Mouse (Mus musculus): Measurements from ENCODE around the gene Klhl21. TPM values are rescaled to one million over a fixed set of nuclear protein-coding genes. Genes with fewer than 3 reads are reported as not detected.

Gene Klhl21
- total RNA-seq (2014; rRNA removed; ENCODE audit: low replicate concordance): 56.5 and 70.4 TPM in 2 replicates
- polyA plus RNA-seq (2015; fragmentation: Nextera tagmentation; extraction: Ambion mirVana): 24.7 and 31.8 TPM in 2 replicates

- Histone ChIP-seq H3K27me3 (ENCODE audit: control insufficient read depth, insufficient read depth, low read length) (no peaks in the 10 kb centered on the region), H3K9me3 (replicated peaks; ENCODE audit: control insufficient read depth, low read length) (no peaks in the 10 kb centered on the region), H3K4me1 (ENCODE audit: control insufficient read depth, insufficient read depth) (peaks cover 31% of the 10 kb centered on the region), H3K27ac (ENCODE audit: low read depth) (peak within 1 kb of the TSS; percentile 96), H3K36me3 (replicated peaks; ENCODE audit: control insufficient read depth, insufficient read depth, low read length) (no peaks in the 10 kb centered on the region), H3K4me3 (ENCODE audit: low read depth, low read length) (peak within 1 kb of the TSS; percentile 70), H3K4me2 (ENCODE audit: low read depth, low read length) (peak within 1 kb of the TSS; percentile 97), H3K9ac (replicated peaks; ENCODE audit: low read depth, low read length) (peak within 1 kb of the TSS; percentile 76)
- TF ChIP-seq CTCF (IDR thresholded peaks at IDR 0.05; ENCODE audit: low read depth) (no peak), EP300 (IDR thresholded peaks at IDR 0.05; ENCODE audit: low read depth) (peak; percentile 63; the same call in 1 of the 2 replicates)
- under 1% methylated on average over 44 of the region's 45 CpGs for WGBS
- DNase-seq (ENCODE audit: low spot score): peak; percentile 96
- ATAC-seq (ENCODE audit: insufficient read depth, low read depth): peak; percentile 84
Measured at GRCm38 (mm10) chr4:152008622-152009075, at the start of gene Klhl21. Gene Klhl21, plus strand, starts transcription at chr4:152008803.

- DNase-seq (ENCODE audit: low spot score): no peak
- WGBS: 83% methylated on average over 11 of the region's 11 CpGs
- TF ChIP-seq CTCF (IDR thresholded peaks at IDR 0.05; ENCODE audit: low read depth) (no peak), EP300 (IDR thresholded peaks at IDR 0.05; ENCODE audit: low read depth) (no peak)
- Histone ChIP-seq H3K27me3 (ENCODE audit: control insufficient read depth, insufficient read depth, low read length) (no peaks in the 10 kb centered on the region), H3K36me3 (replicated peaks; ENCODE audit: control insufficient read depth, insufficient read depth, low read length) (peaks cover 83% of the 10 kb centered on the region), H3K27ac (ENCODE audit: low read depth) (no peak overlapping the region), H3K4me3 (ENCODE audit: low read depth, low read length) (no peak overlapping the region), H3K9me3 (replicated peaks; ENCODE audit: control insufficient read depth, low read length) (no peaks in the 10 kb centered on the region), H3K9ac (replicated peaks; ENCODE audit: low read depth, low read length) (no peak overlapping the region), H3K4me2 (ENCODE audit: low read depth, low read length) (no peak overlapping the region), H3K4me1 (ENCODE audit: control insufficient read depth, insufficient read depth) (no peaks in the 10 kb centered on the region)
- no peak for ATAC-seq (ENCODE audit: insufficient read depth, low read depth)
Measured at GRCm38 (mm10) chr4:151959849-151960512, 48.6 kb upstream of the Klhl21 start.

GRCm38 (mm10) chr4:151960513-151960854 lies 48.1 kb upstream of the Klhl21 start:
- Histone ChIP-seq H3K36me3 (replicated peaks; ENCODE audit: control insufficient read depth, insufficient read depth, low read length) (peaks cover 83% of the 10 kb centered on the region), H3K4me1 (ENCODE audit: control insufficient read depth, insufficient read depth) (no peaks in the 10 kb centered on the region), H3K27me3 (ENCODE audit: control insufficient read depth, insufficient read depth, low read length) (no peaks in the 10 kb centered on the region), H3K4me3 (ENCODE audit: low read depth, low read length) (no peak overlapping the region), H3K9me3 (replicated peaks; ENCODE audit: control insufficient read depth, low read length) (no peaks in the 10 kb centered on the region), H3K4me2 (ENCODE audit: low read depth, low read length) (no peak overlapping the region), H3K27ac (ENCODE audit: low read depth) (no peak overlapping the region), H3K9ac (replicated peaks; ENCODE audit: low read depth, low read length) (no peak overlapping the region)
- DNase-seq (ENCODE audit: low spot score): no peak
- 58% methylated on average over 3 of the region's 3 CpGs for WGBS
- ATAC-seq (ENCODE audit: insufficient read depth, low read depth): no peak
- no peak for TF ChIP-seq EP300 (IDR thresholded peaks at IDR 0.05; ENCODE audit: low read depth)
- TF ChIP-seq CTCF (IDR thresholded peaks at IDR 0.05; ENCODE audit: low read depth): no peak

DNA sequence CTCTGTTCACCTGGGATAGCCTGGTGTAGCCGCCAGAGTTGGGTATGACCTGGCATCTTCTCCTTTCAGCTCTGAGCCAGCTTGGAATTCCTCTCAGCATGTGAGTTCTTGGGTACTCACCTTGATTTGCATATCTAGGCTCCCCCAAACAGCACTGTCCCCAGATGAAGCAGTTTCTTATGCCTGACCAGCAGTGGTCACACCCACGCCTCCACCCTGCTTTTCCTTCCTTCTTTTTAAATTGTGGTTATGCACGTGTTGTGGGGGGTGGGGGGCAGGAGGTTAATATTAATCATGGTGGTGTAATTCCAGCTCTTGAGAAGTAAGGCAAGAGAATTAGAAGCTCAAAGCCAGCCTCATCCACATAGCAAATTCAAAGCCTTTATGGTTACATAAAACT lies 45.8 kb upstream of the Klhl21 start:
- no peaks in the 10 kb centered on the region for H3K27me3 ChIP-seq (ENCODE audit: control insufficient read depth, insufficient read depth, low read length)
- no peak overlapping the region for H3K4me3 ChIP-seq (ENCODE audit: low read depth, low read length)
- no peaks in the 10 kb centered on the region for H3K4me1 ChIP-seq (ENCODE audit: control insufficient read depth, insufficient read depth)
- H3K9ac ChIP-seq (replicated peaks; ENCODE audit: low read depth, low read length): no peak overlapping the region
- WGBS: 84% methylated on average over 3 of the region's 3 CpGs
- no peak for ATAC-seq (ENCODE audit: insufficient read depth, low read depth)
- TF ChIP-seq CTCF (IDR thresholded peaks at IDR 0.05; ENCODE audit: low read depth) (no peak), EP300 (IDR thresholded peaks at IDR 0.05; ENCODE audit: low read depth) (no peak)
- no peaks in the 10 kb centered on the region for H3K9me3 ChIP-seq (replicated peaks; ENCODE audit: control insufficient read depth, low read length)
- no peak overlapping the region for H3K4me2 ChIP-seq (ENCODE audit: low read depth, low read length)
- DNase-seq (ENCODE audit: low spot score): no peak
- no peak overlapping the region for H3K27ac ChIP-seq (ENCODE audit: low read depth)
- peaks cover 66% of the 10 kb centered on the region for H3K36me3 ChIP-seq (replicated peaks; ENCODE audit: control insufficient read depth, insufficient read depth, low read length)

GRCm38 (mm10) chr4:151968204-151968921 lies 40.2 kb upstream of the Klhl21 start:
- no peak overlapping the region for H3K4me2 ChIP-seq (ENCODE audit: low read depth, low read length)
- no peak for TF ChIP-seq CTCF (IDR thresholded peaks at IDR 0.05; ENCODE audit: low read depth)
- ATAC-seq (ENCODE audit: insufficient read depth, low read depth) (no peak), DNase-seq (ENCODE audit: low spot score) (no peak)
- H3K9ac ChIP-seq (replicated peaks; ENCODE audit: low read depth, low read length): no peak overlapping the region
- 92% methylated on average over 26 of the region's 26 CpGs for WGBS
- peaks cover 40% of the 10 kb centered on the region for H3K36me3 ChIP-seq (replicated peaks; ENCODE audit: control insufficient read depth, insufficient read depth, low read length)
- H3K27ac ChIP-seq (ENCODE audit: low read depth): no peak overlapping the region
- no peak overlapping the region for H3K4me3 ChIP-seq (ENCODE audit: low read depth, low read length)
- no peaks in the 10 kb centered on the region for H3K9me3 ChIP-seq (replicated peaks; ENCODE audit: control insufficient read depth, low read length)
- H3K4me1 ChIP-seq (ENCODE audit: control insufficient read depth, insufficient read depth): no peaks in the 10 kb centered on the region
- no peaks in the 10 kb centered on the region for H3K27me3 ChIP-seq (ENCODE audit: control insufficient read depth, insufficient read depth, low read length)
